In the genomic region with DNA sequence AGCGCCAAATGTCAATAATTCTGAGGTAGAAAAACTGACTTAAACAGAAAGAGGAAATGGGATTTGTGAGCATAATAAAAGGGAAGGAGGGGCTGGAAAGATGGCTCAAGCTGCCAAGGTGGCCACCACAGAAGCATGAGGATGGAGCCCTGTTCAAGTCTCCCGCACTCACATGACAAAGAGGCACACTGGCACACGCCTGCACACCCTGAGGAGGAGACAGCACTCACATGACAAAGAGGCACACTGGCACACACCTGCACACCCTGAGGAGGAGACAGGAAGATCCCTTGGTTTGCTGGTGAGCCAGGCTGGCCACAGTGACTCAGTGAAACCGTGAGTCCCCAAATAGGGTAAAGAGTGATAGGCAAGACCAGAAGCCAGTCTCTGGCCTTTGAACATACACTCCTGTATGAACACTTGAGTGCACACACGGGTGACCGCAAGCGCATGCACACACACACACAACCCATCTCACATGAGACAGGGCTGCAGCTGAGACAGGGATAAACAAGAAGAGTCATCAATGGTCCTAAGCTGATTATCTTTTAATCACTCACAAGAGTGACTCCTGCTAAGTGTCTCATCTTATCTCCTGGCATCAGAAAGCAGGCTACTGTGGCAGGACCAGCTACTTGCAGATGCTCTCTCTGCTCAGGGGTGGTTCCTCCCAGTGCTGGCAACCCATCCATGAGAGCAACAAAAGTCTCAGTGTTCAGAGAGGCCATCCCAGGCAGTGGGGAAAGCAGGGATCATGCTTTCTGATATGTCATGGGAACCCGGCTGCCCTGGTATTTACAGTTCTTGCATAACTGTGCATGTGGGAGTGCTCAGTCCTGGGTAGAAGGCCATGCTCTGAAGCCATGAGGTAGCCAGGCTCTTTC, we compare ENCODE assay signal across 10 mouse cellular contexts. TPM values are rescaled to one million over a fixed set of nuclear protein-coding genes. Genes with fewer than 3 reads are reported as not detected.
DNase-seq lines count a peak whose midpoint lies in the region; ATAC-seq lines count a peak whose summit lies in the region.
"Had no signal": no experiment of that assay in that cellular context is flagged by ENCODE, and none has a peak within 500 bp of the region (broad histone marks: within the 10 kb centered on the region; RNA-seq: fewer than 3 reads in every experiment).

No protein-coding gene starts in this region.

- no peaks in the 10 kb centered on the region for H3K4me1 ChIP-seq in midbrain, embryonic 15.5 days
- H3K4me1 ChIP-seq: neural tube, embryonic 12.5 days had no signal

- no peak overlapping the region for H3K4me2 ChIP-seq in midbrain, embryonic 15.5 days
- H3K4me2 ChIP-seq: lung, embryonic 14.5 days; neural tube, embryonic 12.5 days had no signal

- 85% methylated on average over 8 of the region's 8 CpGs for WGBS in midbrain, embryonic 15.5 days

- H3K9me3 ChIP-seq in midbrain, embryonic 15.5 days: no peaks in the 10 kb centered on the region
- H3K9me3 ChIP-seq: neural tube, embryonic 12.5 days had no signal

- DNase-seq in retina, postnatal 1 day: peak; percentile 48
- DNase-seq in retina, embryonic 14.5 days (ENCODE audit: low spot score): no peak
- peak; percentile 65 for DNase-seq in fibroblast of lung, adult 2 months (ENCODE audit: low read depth)
- DNase-seq in left cerebral cortex, postnatal 14 days (ENCODE audit: low spot score in 2 of 2): no peak
- DNase-seq: lung, embryonic 14.5 days had no signal

- intact Hi-C loops in left cerebral cortex, postnatal 14 days (cut with DNase I): no loop called here

- no peaks in the 10 kb centered on the region for H3K27me3 ChIP-seq in midbrain, embryonic 15.5 days (replicated peaks)
- H3K27me3 ChIP-seq: neural tube, embryonic 12.5 days had no signal

- ATAC-seq in megakaryocyte progenitor cell, adult 5-6 weeks (replicated peaks; ENCODE audit: poor library complexity): peak; percentile 52
- no peak for ATAC-seq in frontal cortex, adult (ENCODE audit: low TSS enrichment)
- no peak for ATAC-seq in midbrain, embryonic 15.5 days (replicated peaks)

- no peak overlapping the region for H3K27ac ChIP-seq in midbrain, embryonic 15.5 days
- H3K27ac ChIP-seq: layer of hippocampus, adult 2 months; neural tube, embryonic 12.5 days had no signal

- no peak overlapping the region for H3K4me3 ChIP-seq in midbrain, embryonic 15.5 days
- H3K4me3 ChIP-seq: layer of hippocampus, adult 2 months; neural tube, embryonic 12.5 days had no signal

- no peaks in the 10 kb centered on the region for H3K36me3 ChIP-seq in midbrain, embryonic 15.5 days (replicated peaks)
- H3K36me3 ChIP-seq: neural tube, embryonic 12.5 days had no signal

- H3K9ac ChIP-seq in midbrain, embryonic 15.5 days: no peak overlapping the region
- H3K9ac ChIP-seq: lung, embryonic 14.5 days; neural tube, embryonic 12.5 days had no signal

RNA-seq across cellular contexts. Expression of gene Xbp1, which starts 11.0 kb away (rescaled TPM):
- total RNA-seq in megakaryocyte progenitor cell, adult 5-6 weeks (2015): 215 and 235 TPM in 2 replicates
- total RNA-seq in megakaryocyte progenitor cell, adult 5-6 weeks (2017): 165 and 167 TPM in 2 replicates
- 10 to 100 TPM; 79.2 to 97.0 TPM for total RNA-seq in left cerebral cortex, postnatal 14 days (2021)
- 152 and 159 TPM in 2 replicates for polyA plus RNA-seq in midbrain, embryonic 15.5 days (2015; fragmentation: Nextera tagmentation; extraction: Ambion mirVana)

RNA-seq across cellular contexts. Expression of gene Ccdc117, which starts 32.5 kb away (rescaled TPM):
- total RNA-seq in megakaryocyte progenitor cell, adult 5-6 weeks (2015): 17.1 and 19.2 TPM in 2 replicates
- 29.4 and 32.9 TPM in 2 replicates for total RNA-seq in megakaryocyte progenitor cell, adult 5-6 weeks (2017)
- total RNA-seq in left cerebral cortex, postnatal 14 days (2021): 10 to 100 TPM; 10.8 to 11.7 TPM
- polyA plus RNA-seq in midbrain, embryonic 15.5 days (2015; fragmentation: Nextera tagmentation; extraction: Ambion mirVana): 12.1 and 13.6 TPM in 2 replicates

Comparison
In these comparisons a context has a peak if more than half of its experiments do, and no peak if none do; other contexts are left out.
1. DNase-seq: peak in retina, postnatal 1 day (single experiment) and fibroblast of lung, adult 2 months (single experiment); none in retina, embryonic 14.5 days (single experiment) and left cerebral cortex, postnatal 14 days (0 of 2).